Mouse (Mus musculus) neural tube, embryonic 11.5 days (tissue): Measurements from ENCODE around the gene Efna1. TPM values are rescaled to one million over a fixed set of nuclear protein-coding genes. Genes with fewer than 3 reads are reported as not detected.
A peak's percentile ranks its signal among the peaks of the same experiment; 100 is the strongest.

Source experiments
- ATAC-seq: fragments of 200-750 bp; cut with Nextera tagmentation; 2 replicates; pipeline ENCODE4 v1.8.0; 2017; ENCODE audit warnings: moderate number of reproducible peaks, mild to moderate bottlenecking, moderate TSS enrichment, moderate library complexity; ENCODE audit not compliant: insufficient read depth, low FRiP score, low TSS enrichment
- DNase-seq: peaks from one replicate; pipeline ENCODE4 v3.0.0-alpha.2; 2015; ENCODE audit warnings: low spot score
- H3K27ac ChIP-seq: fragments of 300-500 bp; sonication (generic); 2 replicates; pipeline ENCODE4 v1.5.1; 2014; ENCODE audit warnings: low read depth, mild to moderate bottlenecking, low read length
- H3K27me3 ChIP-seq: fragments of 300-500 bp; sonication (generic); 2 replicates; pipeline ENCODE4 v1.6.1; 2014; ENCODE audit warnings: mild to moderate bottlenecking, low read length, mixed read lengths; ENCODE audit not compliant: control insufficient read depth, insufficient read depth
- H3K36me3 ChIP-seq: fragments of 300-500 bp; sonication (generic); 2 replicates; pipeline ENCODE4 v1.6.1; 2014; ENCODE audit warnings: mild to moderate bottlenecking, low read length, moderate library complexity, mixed read lengths; ENCODE audit not compliant: control insufficient read depth, insufficient read depth
- H3K4me1 ChIP-seq: fragments of 300-500 bp; sonication (generic); 2 replicates; pipeline ENCODE4 v1.6.1; 2014; ENCODE audit warnings: low read length, mixed read lengths; ENCODE audit not compliant: control insufficient read depth, insufficient read depth
- H3K4me2 ChIP-seq: fragments of 300-500 bp; sonication (generic); 2 replicates; pipeline ENCODE4 v1.6.1; 2014; ENCODE audit warnings: low read depth, mild to moderate bottlenecking, moderate library complexity
- H3K4me3 ChIP-seq: fragments of 300-500 bp; sonication (generic); 2 replicates; pipeline ENCODE4 v1.5.1; 2014; ENCODE audit warnings: low read depth, low read length
- H3K9ac ChIP-seq: fragments of 300-500 bp; sonication (generic); 2 replicates; pipeline ENCODE4 v1.6.1; 2014; ENCODE audit warnings: mild to moderate bottlenecking, low read length
- H3K9me3 ChIP-seq: fragments of 300-500 bp; sonication (generic); 2 replicates; pipeline ENCODE4 v1.6.1; 2016; ENCODE audit warnings: low read length; ENCODE audit not compliant: control insufficient read depth
- WGBS: fragments of 180-500 bp; shearing (Covaris S2); extraction: QIAGEN DNeasy Blood & Tissue Kit; methylation state at CpG from one replicate; pipeline ENCODE4 v1.1.7; 2014; 5-methylcytosine and 5-hydroxymethylcytosine counted together
- polyA plus RNA-seq: library from polyadenylated mRNA; unstranded; fragments of >200 nt; fragmentation: Nextera tagmentation; extraction: Ambion mirVana; gene quantifications from 2 replicates; pipeline ENCODE4 v1.2.1, GENCODE M21; 2014

Efna1 gene
- polyA plus RNA-seq, 1 experiment from 2014 or later, result 13.7 TPM

GRCm38 (mm10) chr3:89262417-89262816, 18.5 kb downstream of the Efna1 start:
- Histone ChIP-seq H3K9ac (no peak overlapping the region), H3K27ac (no peak overlapping the region), H3K9me3 (no peaks in the 10 kb centered on the region), H3K4me3 (no peak overlapping the region), H3K4me2 (no peak overlapping the region), H3K4me1 (no peaks in the 10 kb centered on the region), H3K36me3 (no peaks in the 10 kb centered on the region), H3K27me3 (no peaks in the 10 kb centered on the region)
- 72% methylated on average over 10 of the region's 10 CpGs for WGBS
- ATAC-seq (no peak), DNase-seq (no peak)

DNA sequence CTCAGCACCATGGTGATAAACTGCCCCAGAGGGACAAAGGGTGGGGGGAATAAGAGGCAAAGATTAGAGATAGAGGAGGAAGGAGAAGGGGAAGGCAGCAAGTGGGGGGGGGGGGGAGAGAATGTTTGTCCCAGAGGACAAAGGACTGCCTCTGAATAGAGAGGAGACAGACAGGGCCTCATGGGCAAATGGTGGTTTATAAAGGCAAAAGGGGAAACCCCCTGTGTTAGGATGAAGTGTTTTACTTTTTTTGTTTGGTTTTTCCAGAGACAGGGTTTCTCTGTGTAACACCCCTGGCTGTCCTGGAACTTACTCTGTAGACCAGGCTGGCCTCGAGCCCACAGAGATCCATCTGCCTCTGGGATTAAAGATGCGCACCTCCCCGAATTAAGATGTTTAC, 20.7 kb downstream of the Efna1 start:
- Histone ChIP-seq H3K4me1 (no peaks in the 10 kb centered on the region), H3K27ac (no peak overlapping the region), H3K4me3 (no peak overlapping the region), H3K36me3 (no peaks in the 10 kb centered on the region), H3K4me2 (no peak overlapping the region), H3K9ac (no peak overlapping the region), H3K9me3 (no peaks in the 10 kb centered on the region), H3K27me3 (no peaks in the 10 kb centered on the region)
- WGBS, result 74% methylated on average over 3 of the region's 3 CpGs
- DNase-seq (no peak), ATAC-seq (no peak)

DNA sequence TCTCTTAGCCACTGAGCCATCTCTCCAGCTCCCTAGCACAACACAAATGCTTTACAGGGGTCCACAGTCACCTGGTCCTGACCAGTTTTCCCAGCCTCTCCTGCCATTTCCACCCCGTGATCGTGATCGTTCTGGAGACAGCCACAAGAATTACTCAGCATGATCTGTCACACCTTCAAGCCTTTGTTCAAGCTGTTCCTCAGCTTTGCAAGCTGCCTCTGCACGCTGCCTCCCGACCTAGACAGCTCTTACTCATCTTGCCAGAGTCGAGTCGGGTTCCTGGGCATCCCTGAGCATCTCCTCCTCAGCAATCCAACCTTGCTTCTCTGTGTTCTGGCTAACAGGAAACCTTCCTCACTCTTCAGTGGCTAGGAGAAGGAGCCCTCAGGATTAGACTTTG, 21.9 kb downstream of the Efna1 start, which contains the start of gene Dpm3:
TSS of gene Dpm3 (plus strand) at position 283 of the 400 bp plus-strand sequence.
- Histone ChIP-seq H3K4me3 (no peak within 1 kb of the TSS), H3K36me3 (no peaks in the 10 kb centered on the region), H3K4me1 (no peaks in the 10 kb centered on the region), H3K9me3 (no peaks in the 10 kb centered on the region), H3K27me3 (no peaks in the 10 kb centered on the region), H3K9ac (no peak within 1 kb of the TSS), H3K27ac (no peak within 1 kb of the TSS), H3K4me2 (no peak within 1 kb of the TSS)
- whole genome bisulfite sequencing, result 46% methylated on average over 7 of the region's 7 CpGs
- DNase-seq, result no peak
- no peak for ATAC-seq

- Histone ChIP-seq H3K9me3 (no peaks in the 10 kb centered on the region), H3K4me1 (peaks cover 5% of the 10 kb centered on the region; the same call in 1 of the 2 replicates), H3K36me3 (no peaks in the 10 kb centered on the region), H3K27me3 (no peaks in the 10 kb centered on the region), H3K27ac (no peak overlapping the region), H3K4me3 (no peak overlapping the region), H3K4me2 (no peak overlapping the region), H3K9ac (no peak overlapping the region)
- 87% methylated on average over 5 of the region's 5 CpGs for WGBS
- ATAC-seq (no peak), DNase-seq (no peak)
These were observed 24.8 kb downstream of the Efna1 start for GRCm38 (mm10) chr3:89256177-89256576.

- H3K36me3 ChIP-seq, result no peaks in the 10 kb centered on the region
- H3K4me3 ChIP-seq, result no peak overlapping the region
- DNase-seq, result no peak
- H3K4me2 ChIP-seq, result no peak overlapping the region
- H3K27ac ChIP-seq, result no peak overlapping the region
- no peaks in the 10 kb centered on the region for H3K27me3 ChIP-seq
- no peaks in the 10 kb centered on the region for H3K9me3 ChIP-seq
- no peak for ATAC-seq
- WGBS, result 95% methylated on average over 5 of the region's 5 CpGs
- H3K4me1 ChIP-seq, result peaks cover 10% of the 10 kb centered on the region; the same call in 1 of the 2 replicates
- no peak overlapping the region for H3K9ac ChIP-seq
These were observed 25.9 kb downstream of the Efna1 start for GRCm38 (mm10) chr3:89254994-89255393.

GRCm38 (mm10) chr3:89251365-89251895, 29.5 kb downstream of the Efna1 start:
- no peaks in the 10 kb centered on the region for H3K9me3 ChIP-seq
- no peak overlapping the region for H3K27ac ChIP-seq
- WGBS, result 4% methylated on average over 17 of the region's 17 CpGs
- H3K4me2 ChIP-seq, result peak overlapping the region; percentile 26
- no peak overlapping the region for H3K9ac ChIP-seq
- no peak overlapping the region for H3K4me3 ChIP-seq
- 0 out of 2 replicates have a peak, but pooled peaks cover 3% of the 10 kb centered on the region for H3K36me3 ChIP-seq
- DNase-seq, result peak; percentile 44
- H3K27me3 ChIP-seq, result no peaks in the 10 kb centered on the region
- peaks cover 10% of the 10 kb centered on the region; the same call in 1 of the 2 replicates for H3K4me1 ChIP-seq
- no peak for ATAC-seq

DNA sequence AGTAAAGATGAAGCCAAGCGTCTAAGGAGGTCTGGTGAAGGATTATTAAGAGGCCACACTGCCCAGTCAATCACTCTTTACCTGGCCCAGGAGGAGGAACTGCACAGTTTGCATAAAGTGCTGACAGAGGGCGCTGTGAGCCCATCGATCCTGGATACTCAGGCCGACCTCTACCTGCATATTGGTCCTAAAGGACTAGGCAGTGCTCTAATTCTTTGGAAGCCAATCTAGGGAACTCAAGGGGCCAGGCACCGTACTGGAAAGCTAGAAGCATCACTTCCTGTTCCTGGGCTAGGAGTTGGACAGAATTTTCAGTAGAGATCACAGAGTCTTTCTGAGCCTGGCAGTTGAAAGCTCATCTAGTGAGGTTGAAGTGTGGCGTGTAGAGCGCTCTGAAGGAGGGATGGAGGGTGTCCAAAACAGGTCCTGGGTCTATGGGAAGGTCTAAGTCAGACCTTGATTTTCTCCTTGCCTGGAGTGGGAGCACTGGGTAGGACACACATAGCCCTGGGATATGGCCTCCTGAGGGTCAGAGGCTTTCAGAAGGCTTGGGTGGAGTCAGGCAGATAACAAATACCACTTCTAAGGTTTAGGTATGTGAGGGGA, 30.4 kb downstream of the Efna1 start:
- 23% methylated on average over 7 of the region's 7 CpGs for WGBS
- H3K4me3 ChIP-seq, result no peak overlapping the region
- H3K9me3 ChIP-seq, result no peaks in the 10 kb centered on the region
- H3K4me2 ChIP-seq, result 0 out of 2 replicates have a peak overlapping the region, but pooled peaks have one; percentile 26
- H3K9ac ChIP-seq, result no peak overlapping the region
- H3K27ac ChIP-seq, result 0 out of 2 replicates have a peak overlapping the region, but pooled peaks have one; percentile 6
- ATAC-seq, result no peak
- peaks cover 12% of the 10 kb centered on the region; the same call in 1 of the 2 replicates for H3K4me1 ChIP-seq
- DNase-seq, result peak; percentile 40
- no peaks in the 10 kb centered on the region for H3K27me3 ChIP-seq
- 0 out of 2 replicates have a peak, but pooled peaks cover 3% of the 10 kb centered on the region for H3K36me3 ChIP-seq

- 85% methylated on average over 4 of the region's 4 CpGs for WGBS
- 0 out of 2 replicates have a peak, but pooled peaks cover 3% of the 10 kb centered on the region for H3K36me3 ChIP-seq
- DNase-seq (no peak), ATAC-seq (no peak)
- H3K9me3 ChIP-seq, result no peaks in the 10 kb centered on the region
- H3K4me2 ChIP-seq, result peak overlapping the region; percentile 86
- H3K9ac ChIP-seq, result no peak overlapping the region
- no peaks in the 10 kb centered on the region for H3K27me3 ChIP-seq
- H3K27ac ChIP-seq, result no peak overlapping the region
- peaks cover 33% of the 10 kb centered on the region for H3K4me1 ChIP-seq
- 0 out of 2 replicates have a peak overlapping the region, but pooled peaks have one; percentile 70 for H3K4me3 ChIP-seq
These were observed 33.5 kb downstream of the Efna1 start for GRCm38 (mm10) chr3:89247466-89247865.
